Mouse (Mus musculus): ENCODE results near the gene Olfr1277.

Olfr1277 gene

DNA sequence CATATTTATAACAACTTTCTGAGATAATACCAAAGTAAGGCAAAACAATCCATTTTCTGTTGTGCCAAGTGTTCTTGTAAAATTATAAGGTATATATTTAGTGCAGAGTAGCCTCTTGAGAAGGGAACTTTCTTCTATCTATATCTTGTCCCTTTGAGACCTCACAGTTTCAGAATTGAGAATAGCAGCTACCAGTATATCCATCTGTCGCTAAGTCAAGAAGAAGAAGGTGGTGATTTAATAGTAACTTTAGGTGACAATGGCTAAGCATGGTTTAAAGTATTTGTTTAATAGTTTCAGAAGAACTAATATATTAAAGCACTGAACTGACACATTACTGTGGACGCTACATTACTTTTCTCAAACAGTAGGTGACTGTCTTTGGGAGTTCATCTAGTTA is at the start of gene Olfr1277:
Gene Olfr1277, minus strand, starts transcription at position 101 of the 400 bp plus-strand sequence.
- DNase-seq (ENCODE audit: low spot score in 2 of 2) = no peak

DNA sequence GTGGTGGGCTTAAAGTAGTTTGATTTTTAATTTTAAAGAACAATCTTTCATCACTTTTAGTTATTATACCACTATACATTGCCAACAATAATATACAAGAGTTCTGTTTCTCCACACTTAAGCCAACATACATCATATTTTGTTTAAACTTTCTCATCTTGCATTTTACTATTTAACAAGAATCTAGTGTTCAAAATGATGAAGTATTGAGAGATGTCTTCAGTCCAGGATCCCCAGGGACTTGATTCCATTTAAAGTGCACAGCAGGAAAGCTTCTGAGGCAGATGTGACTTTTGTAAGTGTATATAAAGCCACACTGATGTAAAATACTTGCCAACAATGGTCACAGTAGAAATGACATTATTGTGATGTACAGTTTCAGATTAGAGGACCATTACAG is 39.8 kb upstream of the Olfr1277 start, which contains the start of gene Olfr1280:
Gene Olfr1280, plus strand, starts transcription at position 301 of the 400 bp plus-strand sequence.
- DNase-seq (ENCODE audit: low spot score in 2 of 2) = no peak

DNA sequence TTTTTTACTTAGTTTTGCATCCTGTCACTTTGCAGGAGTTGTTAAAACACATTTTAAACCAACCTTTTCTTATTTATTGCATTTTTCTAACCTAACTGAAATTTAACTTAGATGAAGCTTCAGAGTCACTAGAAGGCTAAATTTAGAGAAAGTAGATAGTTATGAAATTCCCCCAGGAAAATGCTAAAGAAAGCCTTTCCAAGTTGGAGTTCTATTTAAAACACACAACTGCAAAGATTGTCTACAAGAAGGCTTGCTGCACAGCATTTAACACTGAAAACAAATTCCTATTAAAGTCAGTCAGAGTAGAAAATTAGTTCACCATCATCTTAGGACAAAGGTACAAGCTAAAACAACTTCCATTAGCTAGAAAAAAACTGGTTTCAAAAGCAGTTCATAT is 26.5 kb upstream of the Olfr1277 start, which contains the start of gene Olfr1279:
Gene Olfr1279, plus strand, starts transcription at position 262 of the 400 bp plus-strand sequence.
- no peak for DNase-seq (ENCODE audit: low spot score in 2 of 2)

DNA sequence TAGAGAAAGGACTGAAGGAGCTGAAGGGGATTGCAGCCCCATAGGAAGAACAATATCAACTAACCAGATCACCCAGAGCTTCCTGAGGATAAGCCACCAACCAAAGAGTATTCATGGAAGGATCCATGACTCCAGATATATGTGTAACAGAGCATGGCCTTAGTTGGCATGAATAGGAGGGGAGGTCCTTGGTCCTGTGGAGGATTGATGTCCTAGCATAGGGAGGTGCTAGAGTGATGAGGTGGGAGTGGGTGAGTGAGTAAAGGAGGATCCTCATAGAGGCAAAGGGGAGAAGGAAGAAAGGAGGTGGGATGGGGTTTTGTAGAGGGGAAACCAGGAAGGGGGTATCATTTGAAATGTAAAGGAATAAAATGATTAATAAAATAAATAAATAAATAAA is 24.6 kb upstream of the Olfr1277 start:
- DNase-seq (ENCODE audit: low spot score in 2 of 2) = no peak

DNA sequence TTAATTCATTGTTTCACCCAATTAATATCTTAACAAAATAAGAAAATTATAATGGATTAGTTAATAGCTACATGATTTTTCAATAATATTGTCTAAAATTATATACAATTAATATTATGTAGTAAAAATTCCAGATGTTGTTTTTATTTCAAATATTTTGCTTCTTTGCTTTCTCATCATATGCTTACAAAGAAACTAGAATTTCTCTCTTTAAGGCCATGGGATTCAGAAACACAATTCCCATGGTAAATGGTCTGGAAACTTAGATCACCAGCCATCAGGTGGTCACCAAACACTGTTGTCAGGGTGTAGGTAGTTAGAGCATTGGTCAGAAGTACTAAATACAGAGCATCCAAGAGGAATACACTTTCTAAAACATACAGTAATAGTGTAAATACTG is 15.9 kb upstream of the Olfr1277 start, which contains the start of gene Olfr1278:
Gene Olfr1278, plus strand, starts transcription at position 301 of the 400 bp plus-strand sequence.
- DNase-seq (ENCODE audit: low spot score in 2 of 2) = no peak

DNA sequence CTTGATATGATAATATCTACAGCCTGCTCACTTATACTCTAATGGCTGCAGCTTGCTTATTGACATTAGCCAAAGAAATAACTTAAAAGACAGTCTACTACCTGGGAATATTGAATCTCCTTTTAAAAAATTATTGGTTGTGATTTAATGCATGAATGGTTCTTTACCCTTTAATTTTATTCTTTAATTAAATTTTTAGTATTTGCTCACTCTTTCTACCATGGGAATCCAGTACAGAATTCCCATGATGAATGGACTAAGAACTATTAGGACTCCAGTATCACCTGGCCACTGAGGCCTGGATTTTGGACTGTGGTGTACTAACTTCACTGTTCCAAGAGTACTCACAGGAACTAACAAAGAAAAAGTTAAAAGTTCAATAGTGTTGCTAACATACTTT is 19.7 kb downstream of the Olfr1277 start, which contains the start of gene Olfr1276:
Gene Olfr1276, plus strand, starts transcription at position 301 of the 400 bp plus-strand sequence.
- DNase-seq (ENCODE audit: low spot score in 2 of 2) = no peak

DNA sequence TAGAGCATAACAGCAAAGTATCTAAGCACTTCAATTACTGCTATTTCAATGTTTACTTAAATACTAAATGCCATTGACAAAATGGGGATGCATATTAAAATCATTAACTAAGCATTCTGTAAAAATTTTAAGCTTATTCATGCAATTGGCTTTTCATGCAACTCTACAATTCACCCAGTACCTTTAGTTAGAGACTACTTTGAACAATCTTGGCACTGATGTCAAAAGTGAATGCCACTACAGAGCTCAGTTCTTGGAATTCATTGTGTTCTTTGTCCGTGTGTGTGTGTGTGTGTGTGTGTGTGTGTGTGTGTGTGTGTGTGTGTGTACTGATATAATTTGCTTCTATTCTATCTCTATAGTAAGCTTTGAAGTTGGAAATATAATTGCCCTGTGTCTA is 38.7 kb downstream of the Olfr1277 start, which contains the start of gene Olfr1275:
Gene Olfr1275, minus strand, starts transcription at position 101 of the 400 bp plus-strand sequence.
- DNase-seq (ENCODE audit: low spot score in 2 of 2) = no peak

DNA sequence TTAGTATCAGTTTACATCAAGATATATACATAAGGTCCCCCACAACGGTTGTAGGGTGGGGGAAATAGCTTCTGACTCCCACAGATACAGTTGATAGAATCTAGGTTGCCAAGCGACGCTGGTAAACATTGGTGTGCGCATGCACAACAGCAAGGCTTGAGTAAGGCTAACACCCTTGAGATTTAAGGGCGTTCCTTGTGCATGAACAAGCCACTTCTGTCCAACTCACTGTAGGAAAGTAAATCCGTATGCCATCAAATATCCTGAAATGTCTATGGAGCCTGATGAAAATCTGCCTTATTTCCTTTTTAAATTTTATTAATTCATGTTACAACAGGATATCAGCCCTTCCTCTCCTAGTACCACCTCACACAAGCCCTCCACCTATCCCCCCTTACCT is 44.4 kb downstream of the Olfr1277 start, which contains the start of gene 4930430A15Rik:
Gene 4930430A15Rik, minus strand, starts transcription at position 101 of the 400 bp plus-strand sequence.
- no peak for DNase-seq (ENCODE audit: low spot score in 2 of 2)

Data from urinary bladder, postnatal 36 days (tissue).